Mouse (Mus musculus) midbrain, embryonic 10.5 days (tissue): ENCODE measurements at regions not wholly inside any gene's neighbourhood (a gene's known extent, or its start where the extent isn't known, plus 50 kb on each side); places are given as distances from the start of the nearest gene placed in this dataset.
"Not testable (repeated sequence)": the region's sequence is repeated elsewhere in the genome, so short reads cannot be mapped to it uniquely, and the experiment has no call there.

Experiments used
- DNase-seq: peaks from one replicate; pipeline ENCODE4 v3.0.0-alpha.2; 2017; ENCODE audit warnings: low spot score
- H3K27ac ChIP-seq: fragments of 300-500 bp; sonication (generic); replicated peaks from 2 replicates; pipeline ENCODE4 v1.5.1; 2016; ENCODE audit warnings: mild to moderate bottlenecking
- H3K27me3 ChIP-seq: fragments of 300-500 bp; sonication (generic); 2 replicates; pipeline ENCODE4 v1.6.1; 2016; ENCODE audit warnings: low read depth, mild to moderate bottlenecking; ENCODE audit not compliant: poor library complexity, severe bottlenecking
- H3K36me3 ChIP-seq: fragments of 300-500 bp; sonication (generic); 2 replicates; pipeline ENCODE4 v1.6.1; 2016; ENCODE audit warnings: mild to moderate bottlenecking, moderate library complexity
- H3K4me1 ChIP-seq: fragments of 300-500 bp; sonication (generic); 2 replicates; pipeline ENCODE4 v1.6.1; 2016
- H3K4me3 ChIP-seq: fragments of 300-500 bp; sonication (generic); 2 replicates; pipeline ENCODE4 v1.5.1; 2016; ENCODE audit warnings: mild to moderate bottlenecking, moderate library complexity
- H3K9me3 ChIP-seq: fragments of 300-500 bp; sonication (generic); replicated peaks from 2 replicates; pipeline ENCODE4 v1.6.1; 2016; ENCODE audit warnings: mild to moderate bottlenecking
- WGBS: fragments of 180-500 bp; shearing (Covaris S2); methylation state at CpG from one replicate; pipeline ENCODE4 v1.1.7; 2016; 5-methylcytosine and 5-hydroxymethylcytosine counted together

GRCm38 (mm10) chr8:26622311-26623052 lies 354.6 kb upstream of the Zfp703 start:
- no peaks in the 10 kb centered on the region for H3K9me3 ChIP-seq
- H3K4me1 ChIP-seq, result peaks cover 25% of the 10 kb centered on the region
- H3K27me3 ChIP-seq, result no peaks in the 10 kb centered on the region
- peak overlapping the region; percentile 24 for H3K27ac ChIP-seq
- H3K4me3 ChIP-seq, result peak overlapping the region; percentile 34
- no peak for DNase-seq
- 34% methylated on average over 12 of the region's 12 CpGs for WGBS
- H3K36me3 ChIP-seq, result no peaks in the 10 kb centered on the region

DNA sequence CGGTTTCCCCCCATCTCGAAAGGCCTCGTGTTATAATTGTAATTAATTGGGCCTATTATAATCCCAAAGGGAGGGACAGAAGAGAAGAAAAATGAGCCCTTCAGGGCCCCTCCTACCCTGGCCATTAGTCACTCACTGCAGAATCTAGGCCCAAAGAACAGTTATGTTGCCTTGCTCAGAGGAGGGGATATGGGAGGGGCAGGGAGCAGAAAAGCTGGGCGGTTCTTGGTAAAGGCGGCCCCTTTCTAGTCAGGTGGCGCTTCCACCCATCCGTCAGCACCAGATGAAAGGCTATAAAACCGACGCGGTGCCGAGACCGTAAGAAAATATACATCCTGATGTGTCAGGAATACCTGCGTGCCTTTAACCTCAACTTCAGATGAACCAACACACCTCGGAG lies 350.9 kb upstream of the Zfp703 start:
- Histone ChIP-seq H3K36me3 (no peaks in the 10 kb centered on the region), H3K4me1 (peaks cover 28% of the 10 kb centered on the region), H3K4me3 (no peak overlapping the region), H3K9me3 (no peaks in the 10 kb centered on the region), H3K27me3 (no peaks in the 10 kb centered on the region), H3K27ac (no peak overlapping the region)
- DNase-seq, result no peak
- WGBS, result 94% methylated on average over 14 of the region's 14 CpGs

DNA sequence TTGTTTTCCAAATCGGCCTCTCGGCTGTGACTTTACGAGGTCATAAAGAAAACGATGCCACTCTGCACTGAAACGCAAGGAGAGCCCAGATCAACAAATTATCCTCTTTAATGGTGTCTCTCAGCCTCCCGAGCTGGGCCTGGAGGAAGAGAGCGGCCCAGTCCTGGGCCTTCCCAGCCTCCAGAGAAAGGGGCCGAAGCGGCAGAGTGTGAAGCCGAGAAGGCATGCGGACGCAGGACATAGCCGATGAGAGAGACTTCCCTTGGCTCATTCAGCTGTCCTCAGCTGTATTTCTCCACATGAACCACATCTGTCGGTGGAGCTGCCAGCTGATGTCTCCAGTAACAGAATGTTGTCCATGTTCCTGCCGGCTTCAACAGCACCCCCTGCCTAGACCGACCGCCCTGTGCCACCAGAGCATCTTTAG lies 350.5 kb upstream of the Zfp703 start:
- no peaks in the 10 kb centered on the region for H3K27me3 ChIP-seq
- WGBS, result 79% methylated on average over 17 of the region's 17 CpGs
- peaks cover 24% of the 10 kb centered on the region for H3K4me1 ChIP-seq
- no peak overlapping the region for H3K27ac ChIP-seq
- no peak overlapping the region for H3K4me3 ChIP-seq
- no peak for DNase-seq
- no peaks in the 10 kb centered on the region for H3K36me3 ChIP-seq
- H3K9me3 ChIP-seq, result no peaks in the 10 kb centered on the region

DNA sequence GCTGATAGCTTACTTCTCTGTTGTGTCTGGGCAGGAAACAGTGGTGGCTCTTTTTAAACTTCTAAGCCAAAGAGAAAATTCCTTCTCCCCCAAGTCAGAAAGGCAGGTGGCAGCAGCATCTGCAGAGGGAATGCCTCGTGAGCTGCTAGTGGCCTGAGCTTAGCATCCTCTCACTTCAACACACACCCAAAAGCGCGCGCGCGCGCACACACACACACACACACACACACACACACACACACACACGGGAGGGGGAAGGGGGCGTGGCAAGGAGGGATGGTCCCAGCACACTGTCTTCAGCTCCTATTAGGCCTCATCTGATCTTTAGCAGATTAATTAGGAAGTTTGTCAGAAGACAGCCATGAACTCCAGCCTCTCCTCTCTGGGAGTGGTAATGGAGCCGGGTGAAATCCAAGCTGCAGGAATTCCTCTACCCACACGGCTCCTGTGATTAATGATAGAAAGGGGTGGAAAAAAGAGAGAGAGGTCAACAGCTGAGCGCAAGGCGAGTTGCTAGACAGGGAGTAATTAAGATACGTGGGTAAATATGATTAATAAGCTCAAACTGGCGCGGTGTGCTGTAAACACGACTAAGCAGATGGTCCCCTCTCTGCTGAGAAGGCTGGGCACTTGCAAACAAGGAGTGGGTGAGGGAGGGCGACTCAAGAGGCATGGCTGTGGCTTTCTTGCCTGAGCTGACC lies 349.8 kb upstream of the Zfp703 start:
- 79% methylated on average over 18 of the region's 18 CpGs for WGBS
- H3K9me3 ChIP-seq, result no peaks in the 10 kb centered on the region
- H3K36me3 ChIP-seq, result no peaks in the 10 kb centered on the region
- peaks cover 17% of the 10 kb centered on the region for H3K4me1 ChIP-seq
- H3K27me3 ChIP-seq, result no peaks in the 10 kb centered on the region
- no peak for DNase-seq
- no peak overlapping the region for H3K4me3 ChIP-seq
- no peak overlapping the region for H3K27ac ChIP-seq

DNA sequence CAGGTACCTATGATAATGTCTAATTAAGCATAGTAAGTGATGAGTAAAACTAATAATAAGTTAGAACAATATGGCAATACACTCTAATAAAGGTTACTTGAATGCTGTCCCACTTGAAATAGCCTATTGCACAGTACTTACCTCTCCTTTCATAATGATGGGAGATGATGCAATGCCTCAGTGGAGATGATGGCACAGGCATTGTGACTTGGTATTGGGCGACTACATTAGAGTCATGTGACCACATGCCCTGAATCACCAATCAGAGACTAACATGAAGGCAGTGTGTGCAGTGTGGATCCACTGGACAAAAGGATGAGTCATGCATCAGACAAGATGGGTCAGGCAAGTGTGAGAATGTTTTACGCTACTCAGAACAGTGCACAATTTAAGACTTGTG lies 346.6 kb upstream of the Zfp703 start:
- no peak for DNase-seq
- H3K4me3 ChIP-seq, result no peak overlapping the region
- no peaks in the 10 kb centered on the region for H3K9me3 ChIP-seq
- no peaks in the 10 kb centered on the region for H3K27me3 ChIP-seq
- no peak overlapping the region for H3K27ac ChIP-seq
- H3K4me1 ChIP-seq, result peaks cover 9% of the 10 kb centered on the region; the same call in 1 of the 2 replicates
- no peaks in the 10 kb centered on the region for H3K36me3 ChIP-seq
- WGBS, result 88% methylated on average over 2 of the region's 2 CpGs

DNA sequence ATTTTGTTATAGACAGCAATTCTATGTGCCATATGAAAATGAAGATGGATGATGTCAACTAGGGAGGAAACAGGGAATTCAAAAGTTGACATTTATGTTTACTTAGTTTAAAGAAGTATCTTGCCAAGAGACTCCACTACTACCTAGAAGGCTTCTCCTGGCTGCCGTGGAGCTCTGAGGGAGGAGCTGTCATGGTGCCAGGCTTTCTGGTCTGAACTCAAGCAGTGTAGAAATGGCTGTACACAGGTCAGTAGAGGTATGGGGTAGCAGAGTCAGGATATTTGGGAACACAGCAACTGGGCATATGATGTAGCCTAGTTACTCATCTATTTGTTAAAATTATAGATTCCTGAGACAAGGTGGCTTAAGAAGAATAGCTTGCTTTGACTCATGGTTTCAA lies 341.4 kb upstream of the Zfp703 start:
- H3K4me1 ChIP-seq, result no peaks in the 10 kb centered on the region
- no peaks in the 10 kb centered on the region for H3K9me3 ChIP-seq
- H3K27ac ChIP-seq, result no peak overlapping the region
- WGBS, result 85% methylated on average over 1 of the region's 1 CpGs
- no peak overlapping the region for H3K4me3 ChIP-seq
- no peak for DNase-seq
- no peaks in the 10 kb centered on the region for H3K36me3 ChIP-seq
- no peaks in the 10 kb centered on the region for H3K27me3 ChIP-seq

DNA sequence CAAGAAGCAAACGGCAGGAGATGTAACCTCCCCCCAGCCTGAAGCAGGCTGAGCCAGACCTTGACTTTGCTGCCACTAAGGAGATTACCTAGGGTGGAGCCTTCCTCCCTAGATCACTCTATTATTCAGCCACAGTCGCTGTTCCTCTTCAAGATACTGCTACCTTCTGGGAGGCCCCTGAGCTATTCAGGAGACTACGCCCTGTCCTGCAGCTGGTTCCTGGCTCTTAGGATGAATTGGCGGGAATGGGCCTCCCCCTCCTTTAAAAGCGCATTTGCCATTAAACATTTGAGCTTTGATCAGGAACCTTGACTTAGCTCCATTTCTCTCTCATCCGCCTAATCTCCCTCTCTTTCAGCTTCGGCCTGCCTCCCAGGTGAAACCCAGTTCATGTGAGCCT lies 331.8 kb upstream of the Zfp703 start:
- H3K27ac ChIP-seq, DNase-seq, H3K27me3 ChIP-seq, H3K4me3 ChIP-seq, H3K9me3 ChIP-seq, H3K36me3 ChIP-seq, H3K4me1 ChIP-seq: not testable (repeated sequence)
- 61% methylated on average over 7 of the region's 7 CpGs for WGBS

GRCm38 (mm10) chr8:26650287-26650686 lies 326.8 kb upstream of the Zfp703 start:
- no peaks in the 10 kb centered on the region for H3K4me1 ChIP-seq
- no peak overlapping the region for H3K4me3 ChIP-seq
- H3K27me3 ChIP-seq, result no peaks in the 10 kb centered on the region
- no peak for DNase-seq
- H3K9me3 ChIP-seq, result no peaks in the 10 kb centered on the region
- H3K36me3 ChIP-seq, result no peaks in the 10 kb centered on the region
- 58% methylated on average over 1 of the region's 1 CpGs for WGBS
- H3K27ac ChIP-seq, result no peak overlapping the region

- H3K27me3 ChIP-seq, result no peaks in the 10 kb centered on the region
- no peaks in the 10 kb centered on the region for H3K4me1 ChIP-seq
- H3K9me3 ChIP-seq, result no peaks in the 10 kb centered on the region
- H3K27ac ChIP-seq, result no peak overlapping the region
- no peaks in the 10 kb centered on the region for H3K36me3 ChIP-seq
- no peak overlapping the region for H3K4me3 ChIP-seq
- WGBS, result 80% methylated on average over 8 of the region's 8 CpGs
- no peak for DNase-seq
Measured at GRCm38 (mm10) chr8:26655897-26656296, 321.2 kb upstream of the Zfp703 start.

GRCm38 (mm10) chr8:26656310-26657075 lies 320.6 kb upstream of the Zfp703 start:
- no peaks in the 10 kb centered on the region for H3K9me3 ChIP-seq
- DNase-seq, result no peak
- no peak overlapping the region for H3K27ac ChIP-seq
- no peaks in the 10 kb centered on the region for H3K36me3 ChIP-seq
- no peak overlapping the region for H3K4me3 ChIP-seq
- WGBS, result 90% methylated on average over 13 of the region's 13 CpGs
- no peaks in the 10 kb centered on the region for H3K27me3 ChIP-seq
- no peaks in the 10 kb centered on the region for H3K4me1 ChIP-seq

GRCm38 (mm10) chr8:26659381-26659780 lies 317.7 kb upstream of the Zfp703 start:
- H3K4me3 ChIP-seq, result no peak overlapping the region
- no peak overlapping the region for H3K27ac ChIP-seq
- no peaks in the 10 kb centered on the region for H3K27me3 ChIP-seq
- H3K4me1 ChIP-seq, result no peaks in the 10 kb centered on the region
- H3K9me3 ChIP-seq, result no peaks in the 10 kb centered on the region
- WGBS, result 47% methylated on average over 1 of the region's 1 CpGs
- DNase-seq, result no peak
- no peaks in the 10 kb centered on the region for H3K36me3 ChIP-seq

DNA sequence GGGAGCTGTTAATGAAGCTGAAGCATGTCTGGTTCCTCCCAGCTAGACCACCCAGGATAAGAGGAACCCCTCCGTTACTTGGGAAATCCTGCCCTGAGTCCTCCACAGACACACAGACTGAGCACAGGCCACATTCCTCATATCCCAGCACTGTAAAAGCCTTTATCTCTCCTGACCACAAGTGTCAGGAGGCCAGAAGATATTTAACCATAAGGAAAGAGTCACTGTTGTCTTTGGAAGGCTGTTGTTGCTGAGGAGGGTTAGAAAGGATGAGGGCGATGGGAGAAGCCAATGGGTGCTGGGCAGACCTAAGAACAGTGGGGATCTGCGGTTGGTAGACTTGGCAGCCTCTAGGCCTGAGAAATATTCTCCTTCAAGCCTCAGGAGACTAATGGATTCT lies 307.6 kb upstream of the Zfp703 start:
- H3K36me3 ChIP-seq, result no peaks in the 10 kb centered on the region
- WGBS, result 84% methylated on average over 3 of the region's 3 CpGs
- H3K9me3 ChIP-seq, result no peaks in the 10 kb centered on the region
- no peaks in the 10 kb centered on the region for H3K27me3 ChIP-seq
- no peak for DNase-seq
- H3K4me1 ChIP-seq, result peaks cover 19% of the 10 kb centered on the region
- H3K4me3 ChIP-seq, result no peak overlapping the region
- no peak overlapping the region for H3K27ac ChIP-seq
